Mouse (Mus musculus) lung, postnatal 10 days (tissue): ENCODE measurements around the gene Lrch1.

ENCODE experiments used
- DNase-seq: peaks from one replicate; pipeline ENCODE4 v3.0.0; 2021

Lrch1 gene

DNA sequence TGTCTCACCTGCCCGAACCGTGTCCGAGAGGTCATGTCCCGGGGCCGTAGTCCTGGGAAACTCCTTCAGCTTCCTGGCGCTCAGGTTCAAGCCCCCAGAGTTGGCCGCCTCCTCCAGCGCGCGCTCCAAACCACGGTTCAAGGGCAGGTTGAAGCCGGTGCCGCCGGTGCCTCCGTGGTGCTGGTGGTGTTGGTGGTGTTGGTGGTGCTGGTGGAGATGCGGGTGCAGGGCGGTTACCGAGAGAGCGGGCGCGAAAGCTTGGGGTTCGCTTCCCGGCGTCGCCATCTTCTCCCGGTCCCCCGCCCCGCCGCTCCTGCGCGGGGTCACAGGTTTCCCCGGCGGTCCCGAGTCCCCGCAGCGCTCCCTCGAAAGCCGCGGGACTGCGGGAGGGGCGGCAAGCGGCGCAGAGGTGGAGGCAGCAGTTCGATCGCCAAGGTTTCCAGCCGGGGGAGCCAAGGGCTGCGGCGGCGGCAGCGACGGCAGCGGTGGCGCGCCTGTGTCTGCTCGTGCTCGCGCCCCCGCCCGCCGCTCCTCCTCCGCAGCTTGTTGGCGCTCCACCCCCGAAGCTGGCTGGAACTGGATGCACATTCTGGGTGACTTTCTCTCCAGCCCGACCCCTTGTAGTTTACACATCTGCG lies at the start of gene Lrch1:
Lrch1 (minus strand) TSS at position 501 of the 638 bp plus-strand sequence.
- peak; percentile 93 for DNase-seq

DNA sequence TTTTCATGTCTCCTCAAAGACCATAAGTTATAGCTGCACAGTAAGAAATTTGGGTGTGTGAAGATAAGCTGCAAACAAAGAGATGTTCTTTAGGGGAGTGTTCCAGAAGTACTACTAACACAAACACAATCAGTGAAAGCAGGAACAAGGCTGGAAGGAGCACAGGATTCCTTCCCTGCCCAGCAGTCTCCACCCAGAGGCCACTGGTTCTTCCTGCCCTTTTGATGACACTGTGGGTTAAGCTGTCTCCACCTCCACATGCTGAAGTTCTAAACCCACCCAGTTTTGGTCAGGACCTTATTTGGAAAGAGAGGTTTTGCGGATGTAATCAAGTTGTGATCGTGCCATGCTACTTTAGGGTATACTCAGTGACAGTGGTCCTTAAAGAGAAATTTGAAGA lies 49.4 kb upstream of the Lrch1 start:
- no peak for DNase-seq

DNA sequence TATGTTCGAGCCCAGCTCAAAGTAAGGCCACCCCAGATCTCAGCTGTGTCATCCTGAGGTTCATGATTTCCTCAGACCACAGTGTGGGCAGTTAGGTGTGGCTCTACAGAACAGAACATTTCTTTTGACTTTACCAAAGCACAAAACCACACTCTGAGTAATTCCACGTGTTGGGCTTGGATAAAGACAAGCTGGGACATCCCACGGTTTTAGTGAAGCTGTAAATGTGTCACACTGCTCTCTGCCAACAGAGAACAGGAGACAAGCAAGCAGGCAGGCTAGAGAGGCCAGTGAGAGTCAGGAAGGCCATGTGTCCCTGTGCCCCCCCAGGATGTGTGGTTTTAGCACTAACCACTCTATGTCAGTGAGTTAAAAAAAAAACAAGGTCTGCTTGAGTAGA lies 48.9 kb upstream of the Lrch1 start:
- no peak for DNase-seq

DNA sequence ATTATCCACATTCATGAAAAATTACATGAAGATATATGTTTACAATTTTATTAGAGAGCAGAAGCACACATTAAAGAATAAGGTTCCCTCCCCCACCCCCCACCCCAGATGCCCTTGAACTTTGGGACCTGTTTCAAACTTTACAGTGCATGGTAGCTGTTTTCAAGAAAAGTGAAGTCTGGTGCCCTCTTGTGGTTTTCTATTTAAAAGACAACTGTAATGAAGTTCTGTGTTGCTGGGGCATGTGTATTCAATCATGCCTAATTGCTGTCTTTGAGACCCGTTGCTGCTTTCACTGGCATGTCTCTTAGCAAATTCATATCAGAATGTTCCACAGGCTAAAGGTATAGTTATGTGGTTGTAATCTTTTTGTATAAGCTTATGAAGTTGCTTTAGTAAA lies 42.8 kb upstream of the Lrch1 start:
- peak; percentile 61 for DNase-seq

GRCm38 (mm10) chr14:74989909-74990308 lies 42.2 kb upstream of the Lrch1 start:
- DNase-seq: no peak

GRCm38 (mm10) chr14:74989322-74989721 lies 41.6 kb upstream of the Lrch1 start:
- DNase-seq: no peak

DNA sequence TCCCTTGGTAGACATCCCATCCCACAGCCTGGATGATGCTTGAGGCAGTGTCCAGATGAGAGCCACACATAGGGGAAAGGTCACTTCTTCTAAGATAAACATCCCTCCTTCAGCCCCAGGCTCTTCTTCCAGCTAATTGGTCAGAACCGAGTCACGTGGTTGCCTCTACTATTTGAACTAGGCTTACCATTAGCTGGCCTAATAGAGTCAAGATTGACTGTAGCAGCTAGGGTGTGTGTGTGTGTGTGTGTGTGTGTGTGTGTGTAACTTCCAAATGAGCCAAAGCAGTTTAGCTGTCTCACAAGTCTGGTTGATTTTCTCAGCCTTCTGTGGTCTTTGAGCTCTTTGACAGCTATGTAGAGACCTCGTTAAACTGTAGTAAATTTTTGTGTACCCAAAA lies 38.9 kb upstream of the Lrch1 start:
- DNase-seq: no peak

DNA sequence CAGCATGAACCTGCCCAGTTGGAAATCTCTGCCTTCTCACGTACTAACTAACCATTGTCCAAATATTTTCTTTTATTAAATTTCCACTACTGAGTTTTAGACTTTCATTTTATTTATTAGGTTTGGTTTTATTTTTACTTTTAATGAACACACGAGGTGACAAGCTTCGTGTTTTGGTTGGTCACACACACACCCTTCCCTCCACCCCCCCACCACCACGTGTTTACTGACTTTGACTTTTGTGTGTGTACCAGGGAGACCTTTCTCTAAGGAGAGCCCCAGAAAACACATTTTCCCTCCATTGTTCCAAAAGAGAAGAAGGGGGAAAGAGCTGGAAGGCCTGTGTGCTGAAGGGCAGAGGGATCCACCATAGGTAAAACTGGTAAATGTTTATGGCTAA lies 38.0 kb upstream of the Lrch1 start:
- DNase-seq: no peak

- DNase-seq: no peak
Measured at GRCm38 (mm10) chr14:74984817-74985391, 37.2 kb upstream of the Lrch1 start.

DNA sequence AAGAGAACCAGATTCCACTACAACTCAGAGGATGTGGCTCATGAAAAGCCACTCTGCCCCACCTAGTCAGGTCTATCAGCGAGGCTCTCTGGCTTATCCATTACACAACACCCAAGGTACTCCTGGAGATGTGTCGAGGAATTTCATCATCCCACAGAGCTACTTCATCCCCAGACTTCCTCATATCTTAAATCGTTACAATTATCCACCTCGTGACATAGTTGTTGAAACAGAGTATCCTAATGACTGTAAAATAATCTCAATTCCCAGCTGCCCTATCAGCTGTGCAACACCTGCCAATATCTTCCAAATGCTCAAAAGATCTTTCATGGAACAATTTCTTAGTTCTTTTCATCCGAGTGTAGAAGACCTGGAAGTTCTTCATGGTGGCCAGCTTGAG lies 35.4 kb upstream of the Lrch1 start:
- no peak for DNase-seq

DNA sequence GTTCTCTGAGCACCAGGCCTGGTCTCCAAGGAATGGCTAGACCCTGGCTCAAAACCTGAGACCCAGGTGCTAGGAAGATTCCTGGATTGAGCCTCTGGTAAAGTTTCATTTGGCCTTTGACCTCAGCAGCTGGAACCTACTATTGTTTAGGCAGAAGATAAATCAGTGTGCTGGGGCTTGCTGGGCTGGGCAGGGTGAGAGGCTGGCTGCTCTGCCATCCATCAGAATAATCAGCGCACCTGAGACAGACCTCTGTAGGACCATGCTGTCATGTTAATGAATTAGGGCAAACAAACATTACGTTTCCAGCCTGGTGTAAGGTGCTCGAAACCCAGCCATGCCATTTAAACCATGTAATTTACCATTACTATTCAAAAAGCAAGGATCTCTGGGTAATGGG lies 33.3 kb upstream of the Lrch1 start:
- no peak for DNase-seq

GRCm38 (mm10) chr14:74976972-74977371 lies 29.3 kb upstream of the Lrch1 start:
- no peak for DNase-seq

DNA sequence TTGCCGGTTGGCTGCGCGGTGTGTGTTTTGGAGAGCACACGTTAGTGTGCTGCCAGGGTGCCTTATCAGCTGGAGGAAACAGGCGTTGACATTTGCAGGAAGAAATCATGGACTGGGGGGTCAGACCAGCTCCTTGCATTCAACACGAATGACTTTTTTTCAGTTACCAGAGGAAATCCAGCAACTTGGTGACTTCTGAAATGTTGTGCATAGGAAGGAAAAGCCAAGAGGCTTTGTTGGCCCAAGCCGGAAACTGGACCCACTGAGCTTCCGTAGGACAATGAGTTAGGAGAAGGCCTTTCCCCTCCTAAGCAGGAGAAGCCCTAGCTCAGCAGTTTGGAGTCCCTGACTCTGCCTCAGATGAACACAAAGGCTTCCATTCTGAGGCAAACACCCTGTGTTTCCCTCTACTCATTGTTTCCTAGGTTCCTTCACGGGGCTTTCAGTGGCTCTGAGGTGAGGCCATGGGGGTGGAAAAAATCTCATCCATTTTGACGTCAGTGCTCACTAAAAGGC lies 26.5 kb upstream of the Lrch1 start:
- peak; percentile 45 for DNase-seq

DNA sequence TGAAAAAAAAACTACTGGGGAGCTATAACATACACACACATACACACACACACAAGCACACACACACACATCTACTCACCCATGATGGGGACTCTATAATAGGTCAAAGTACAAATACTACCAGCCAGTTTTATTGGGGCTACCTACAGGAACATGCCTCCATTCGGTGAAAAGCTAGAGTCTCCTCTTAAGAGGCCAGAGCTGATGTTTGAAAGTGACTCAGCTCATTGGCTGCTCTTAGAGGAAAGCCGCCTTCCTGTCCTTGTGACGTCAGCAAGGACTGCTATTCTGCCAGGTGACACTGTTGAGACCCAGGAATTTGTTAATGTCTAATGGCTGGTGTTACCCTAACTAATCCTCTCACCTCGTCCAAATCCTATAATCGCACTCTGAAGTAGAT lies 25.0 kb upstream of the Lrch1 start:
- DNase-seq: no peak

DNA sequence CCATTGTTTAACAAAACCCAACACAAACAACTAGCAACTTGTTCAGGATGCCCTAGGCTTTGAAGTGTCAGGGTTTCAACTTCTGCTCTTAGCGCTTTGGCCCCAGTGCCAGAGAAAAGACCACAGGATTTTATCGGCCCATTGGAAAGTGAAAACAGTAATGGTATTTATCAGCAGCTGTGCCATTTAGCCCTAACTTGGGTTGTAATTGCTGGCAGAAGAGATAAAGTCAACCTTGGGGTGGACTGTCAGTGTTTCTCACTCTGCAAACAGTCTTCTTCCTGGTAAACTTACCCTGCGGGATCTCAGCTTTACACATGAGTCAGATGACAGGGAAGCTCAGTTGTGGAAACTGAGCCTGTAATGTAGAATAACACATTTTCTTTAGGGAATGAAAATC lies 24.5 kb upstream of the Lrch1 start:
- DNase-seq: no peak

- DNase-seq: no peak
Measured at GRCm38 (mm10) chr14:74963402-74963764, 15.7 kb upstream of the Lrch1 start.

DNA sequence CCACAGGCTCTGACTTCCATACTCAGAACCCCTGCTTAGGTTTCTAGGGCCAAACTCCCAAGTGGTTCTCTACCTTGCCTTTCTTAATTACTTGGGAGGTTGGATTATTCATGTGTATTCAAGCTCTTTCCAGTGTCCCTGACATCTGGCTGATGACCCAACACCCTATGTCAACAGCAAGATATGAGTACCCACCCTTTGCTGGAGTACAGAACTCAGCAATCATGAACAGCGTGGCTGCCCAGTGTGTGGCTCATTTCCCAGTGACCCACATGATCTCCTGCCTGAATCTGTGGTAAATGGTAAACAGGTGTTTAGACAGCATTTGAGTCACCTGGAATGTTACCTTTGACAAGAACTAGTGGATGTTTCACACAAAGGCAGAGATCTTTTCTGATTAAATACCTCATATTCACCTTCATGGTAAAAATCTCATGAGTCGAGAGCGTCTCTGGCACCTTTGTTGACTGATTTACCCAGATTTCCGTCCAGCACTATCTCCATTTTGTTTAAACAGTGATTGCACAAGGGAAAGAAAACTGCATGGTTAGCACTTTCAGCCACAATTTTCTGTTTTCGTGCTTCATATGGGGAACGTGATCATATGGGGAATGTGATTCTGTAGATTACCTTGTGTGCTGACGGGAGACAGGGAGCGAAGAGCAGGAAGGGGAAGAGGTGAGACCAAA lies 15.2 kb upstream of the Lrch1 start:
- no peak for DNase-seq

- no peak for DNase-seq
Measured at GRCm38 (mm10) chr14:74960568-74960967, 12.9 kb upstream of the Lrch1 start.

- DNase-seq: no peak
Measured at GRCm38 (mm10) chr14:74956702-74957101, 9.0 kb upstream of the Lrch1 start.

DNA sequence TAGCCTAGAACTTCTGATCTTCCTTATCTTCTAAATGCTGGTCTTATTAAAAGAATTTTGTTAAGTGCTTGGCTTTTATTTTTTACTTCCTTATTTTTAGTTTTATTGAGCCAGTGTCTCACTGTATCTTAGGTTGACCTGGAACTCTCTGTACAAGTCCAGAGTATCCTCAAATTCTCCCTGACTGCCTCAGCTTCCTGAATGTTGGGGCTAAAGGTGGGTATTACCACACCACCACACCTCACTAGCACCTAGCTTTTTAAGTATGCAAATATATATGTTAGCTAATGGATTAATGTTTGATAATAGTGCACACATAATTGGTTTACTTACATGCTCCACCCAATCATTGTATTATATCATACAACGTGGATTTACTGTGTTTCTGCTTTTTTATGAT lies 8.6 kb upstream of the Lrch1 start:
- DNase-seq: no peak

- DNase-seq: peak; percentile 76
Measured at GRCm38 (mm10) chr14:74948426-74949240, 957 bp upstream of the Lrch1 start.

DNA sequence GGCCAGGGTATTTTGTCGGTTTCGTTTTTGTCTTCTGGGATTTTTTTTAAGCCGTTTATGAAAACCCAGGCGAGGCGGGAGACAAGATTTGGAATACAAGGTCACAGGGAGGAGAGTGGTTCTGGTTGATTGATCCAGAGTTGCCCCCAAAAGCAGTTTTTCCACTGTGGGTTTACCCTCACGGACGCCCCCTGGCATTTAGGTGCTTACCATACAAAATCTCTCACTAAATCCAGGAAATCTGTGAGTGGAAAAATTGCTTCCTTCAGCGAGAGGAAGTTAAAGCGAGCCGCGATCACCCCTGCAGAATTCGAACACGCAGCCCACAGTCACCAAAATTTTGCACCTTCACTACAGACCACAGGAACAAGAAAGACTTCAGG lies 329 bp upstream of the Lrch1 start:
- DNase-seq: peak; percentile 23

DNA sequence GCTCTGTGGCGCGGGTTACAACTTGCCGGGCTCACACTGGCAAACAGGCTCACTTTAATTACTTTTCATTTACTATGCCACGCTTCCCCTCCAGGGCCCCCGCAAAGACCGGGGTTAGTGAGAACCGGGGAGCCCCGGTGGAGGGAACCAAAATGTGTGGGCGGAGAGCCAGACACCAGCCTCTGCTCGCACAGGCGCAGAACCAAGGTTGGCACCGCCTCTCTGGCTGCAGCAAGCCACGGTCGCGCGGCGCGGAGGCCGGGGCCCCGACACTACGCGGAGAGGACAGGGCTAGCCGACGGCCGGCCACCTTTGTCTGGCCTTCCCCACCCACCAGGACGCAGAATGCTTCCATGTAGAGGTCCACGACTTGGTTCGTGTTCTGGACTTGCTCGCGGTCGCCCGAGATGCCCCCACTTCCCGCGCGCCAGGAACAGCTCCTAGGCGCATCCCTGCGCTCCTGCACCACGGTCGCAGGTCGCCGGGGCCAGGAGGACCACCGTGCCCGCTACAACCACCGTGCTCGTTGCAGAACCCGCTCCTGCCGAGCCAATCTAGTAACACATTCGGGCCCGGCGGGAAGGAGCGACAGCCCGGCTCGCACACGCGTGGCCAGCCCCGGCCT lies 813 bp downstream of the Lrch1 start:
- peak; percentile 87 for DNase-seq
